Mouse (Mus musculus): Measurements from ENCODE around the gene Nfix.

Gene Nfix

DNA sequence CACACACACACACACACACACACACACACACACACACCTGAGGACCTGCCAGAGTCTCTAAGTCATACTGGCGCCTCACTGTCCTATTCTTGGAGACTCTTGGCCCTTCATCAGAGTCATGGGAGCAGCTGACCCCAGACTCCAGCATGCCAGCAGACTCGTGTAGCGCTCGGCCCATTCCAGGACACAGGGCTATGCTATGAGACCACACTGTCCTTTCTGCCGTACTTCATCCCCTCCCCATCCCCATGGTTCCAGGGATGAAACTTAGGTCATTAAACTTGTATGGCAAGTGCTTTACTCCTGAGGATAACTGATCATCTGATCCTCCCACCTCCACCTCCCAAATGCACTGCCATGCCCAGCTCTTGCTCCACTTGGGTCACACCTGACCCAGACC lies 81.7 kb downstream of the Nfix start:
- no peak for DNase-seq (ENCODE audit: low spot score in 2 of 2)

DNA sequence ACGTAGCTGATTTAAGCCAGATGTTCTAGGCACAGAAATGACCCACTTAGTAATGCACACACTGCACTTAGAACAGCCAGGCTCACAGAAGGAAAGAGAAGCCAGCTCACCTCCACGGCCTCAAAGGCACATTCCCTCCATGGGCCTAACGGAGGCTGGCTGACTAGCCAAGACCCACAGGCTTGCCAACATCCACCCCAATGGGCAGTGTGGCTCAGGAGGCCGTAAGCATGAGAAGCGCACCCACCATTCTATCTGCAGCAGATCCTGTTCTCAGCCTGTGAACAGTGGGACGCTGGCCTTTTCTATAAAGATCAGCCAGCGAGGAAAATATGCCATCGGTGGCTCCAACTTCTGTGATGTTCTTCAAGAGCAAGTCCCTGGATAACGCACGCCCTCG lies 83.4 kb downstream of the Nfix start:
- DNase-seq (ENCODE audit: low spot score in 2 of 2) = no peak

DNA sequence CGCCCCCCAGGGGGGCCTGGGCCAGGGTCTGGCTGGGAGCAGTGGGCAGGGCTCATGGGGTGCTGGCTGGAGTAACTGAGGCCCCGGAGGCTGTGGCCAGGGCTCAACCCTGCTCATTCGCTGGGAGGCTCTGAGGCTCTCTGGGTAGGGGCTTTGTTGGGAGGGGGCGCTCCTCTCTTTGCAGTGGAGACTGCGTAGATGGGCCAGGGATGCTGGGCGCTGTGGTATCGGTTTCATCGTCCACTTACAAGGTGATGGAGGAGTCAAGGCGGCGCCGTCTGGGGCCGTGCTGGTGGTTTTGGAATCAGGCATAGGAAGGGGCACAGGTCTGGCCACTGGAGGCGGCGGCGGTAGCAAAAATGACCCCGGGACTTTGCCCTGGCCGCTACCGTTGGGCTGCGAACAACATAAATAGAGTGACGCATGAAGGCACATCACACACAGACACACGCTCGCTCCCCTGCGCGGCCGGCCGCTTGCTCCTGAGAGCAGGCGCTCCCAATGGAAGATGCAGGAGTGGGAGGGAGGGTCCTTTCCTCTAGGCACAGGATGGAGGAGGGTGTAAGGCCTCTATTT lies 84.2 kb downstream of the Nfix start:
- DNase-seq (ENCODE audit: low spot score in 2 of 2) = no peak

DNA sequence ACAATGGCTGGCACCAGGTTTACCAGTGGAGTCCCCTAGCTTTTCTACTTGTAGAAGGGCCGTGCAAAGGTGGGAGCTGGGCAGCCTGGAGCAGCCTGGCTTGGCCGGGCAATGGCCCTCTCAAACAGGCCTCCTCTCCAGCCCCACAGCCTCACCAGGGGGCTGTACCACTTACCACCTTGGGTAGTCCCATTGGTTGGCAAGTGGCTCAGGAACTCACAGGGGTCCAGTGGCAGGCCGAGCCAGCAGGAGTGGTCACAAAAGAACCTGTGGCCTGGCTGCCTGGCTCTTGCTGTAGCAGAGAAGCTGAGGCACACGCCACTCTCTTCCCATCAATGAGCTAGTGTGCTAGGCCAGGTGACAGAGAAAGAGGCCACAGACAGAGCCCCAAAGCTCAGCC lies 86.0 kb downstream of the Nfix start:
- no peak for DNase-seq (ENCODE audit: low spot score in 2 of 2)

DNA sequence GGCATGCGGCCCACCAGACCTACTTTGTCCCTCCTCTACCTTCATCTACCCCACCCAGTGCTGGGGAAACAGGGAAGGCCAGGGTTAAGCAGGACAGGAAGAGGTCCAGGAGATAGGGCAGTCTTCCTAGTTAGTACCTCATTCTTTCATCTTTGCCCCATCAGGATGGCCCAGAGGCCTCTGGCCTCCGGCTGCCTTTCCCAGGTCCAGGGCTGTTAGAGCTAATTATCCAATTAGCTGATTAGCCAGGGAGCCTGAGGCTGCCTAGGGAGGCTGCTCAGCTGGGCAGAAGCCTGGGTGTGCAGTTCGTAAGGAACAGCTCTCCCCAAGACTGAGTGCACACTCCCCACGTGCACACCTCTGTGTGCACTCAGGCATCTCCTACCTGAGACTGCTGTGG lies 86.8 kb downstream of the Nfix start:
- no peak for DNase-seq (ENCODE audit: low spot score in 2 of 2)

DNA sequence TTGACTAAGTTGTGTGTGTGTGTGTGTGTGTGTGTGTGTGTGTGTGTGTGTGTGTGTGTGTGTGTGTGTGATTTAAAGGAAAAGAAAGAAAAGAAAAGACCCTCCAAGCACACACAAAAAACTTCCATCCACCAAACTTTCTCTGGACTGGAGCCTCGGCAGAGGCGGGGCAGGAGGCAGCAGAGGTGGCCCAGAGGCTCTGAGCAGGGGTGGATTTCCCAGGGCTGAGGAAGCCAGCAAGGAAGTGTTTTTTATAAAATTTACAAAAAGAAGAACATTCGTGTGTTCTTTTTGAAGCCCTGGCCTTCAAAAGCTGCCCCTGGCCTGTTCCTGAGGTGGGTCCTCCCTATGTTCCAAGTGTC lies 87.4 kb downstream of the Nfix start:
- DNase-seq (ENCODE audit: low spot score in 2 of 2) = no peak

DNA sequence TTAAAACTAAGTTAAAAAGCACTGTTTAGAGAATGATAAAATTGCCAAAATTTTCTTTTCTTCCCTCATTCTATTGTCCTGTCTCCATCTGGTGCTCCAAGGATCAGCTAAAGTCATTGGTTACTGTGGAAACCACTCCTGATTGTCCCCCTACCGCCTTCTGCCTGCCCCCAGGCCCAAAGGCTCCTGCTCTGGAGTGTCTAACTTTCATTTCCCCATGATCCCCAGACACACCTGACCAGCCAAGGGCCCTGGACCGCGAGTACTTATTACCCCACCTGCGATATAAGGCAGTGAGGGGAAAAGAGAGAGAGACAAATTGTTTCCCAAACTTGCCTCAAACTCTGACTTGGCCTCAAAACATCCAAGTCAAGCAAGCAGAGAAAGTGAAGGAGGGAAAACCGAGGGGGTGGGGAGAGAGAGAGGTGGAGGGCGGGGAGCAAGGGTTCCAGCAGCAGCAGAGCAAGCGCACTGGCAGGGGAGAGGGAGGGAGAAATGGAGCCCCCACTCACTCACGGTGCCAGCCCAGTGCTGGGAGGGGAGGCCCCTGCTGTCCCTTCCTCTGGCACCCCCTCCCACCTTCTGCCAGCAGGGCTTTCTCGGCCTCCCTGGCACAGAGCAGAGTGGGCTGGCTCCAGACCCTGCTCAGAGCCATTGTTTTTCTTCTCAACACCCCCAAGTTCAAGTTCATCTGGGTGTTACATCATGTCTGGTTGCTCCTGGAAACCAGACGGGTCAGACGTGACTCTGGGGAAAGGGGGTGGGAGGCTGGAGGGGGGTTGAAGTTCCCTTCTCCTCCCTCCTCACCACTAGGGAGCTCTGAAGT lies 88.0 kb downstream of the Nfix start:
- DNase-seq (ENCODE audit: low spot score in 2 of 2) = peak in 1 of 2 experiments; percentile 80

DNA sequence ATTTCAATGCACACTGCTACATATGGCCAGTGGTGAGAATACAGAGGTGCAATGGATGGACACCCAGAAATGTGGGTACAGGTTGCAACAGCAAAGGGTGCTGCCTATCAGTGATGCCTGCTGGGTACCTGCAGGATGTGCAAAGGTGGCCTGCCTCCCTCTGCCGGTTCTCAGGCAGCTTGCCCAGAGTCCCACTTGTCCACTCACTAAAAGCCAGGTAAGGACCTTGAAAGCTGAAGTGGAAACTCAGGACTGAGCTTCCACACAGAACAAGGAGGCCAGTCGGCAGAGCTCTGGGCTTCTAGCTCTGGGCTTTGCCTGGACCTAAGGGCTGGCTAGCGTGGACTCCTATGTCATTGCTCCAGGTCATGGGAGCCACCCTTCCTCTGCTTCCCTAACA lies 88.8 kb downstream of the Nfix start:
- no peak for DNase-seq (ENCODE audit: low spot score in 2 of 2)

DNA sequence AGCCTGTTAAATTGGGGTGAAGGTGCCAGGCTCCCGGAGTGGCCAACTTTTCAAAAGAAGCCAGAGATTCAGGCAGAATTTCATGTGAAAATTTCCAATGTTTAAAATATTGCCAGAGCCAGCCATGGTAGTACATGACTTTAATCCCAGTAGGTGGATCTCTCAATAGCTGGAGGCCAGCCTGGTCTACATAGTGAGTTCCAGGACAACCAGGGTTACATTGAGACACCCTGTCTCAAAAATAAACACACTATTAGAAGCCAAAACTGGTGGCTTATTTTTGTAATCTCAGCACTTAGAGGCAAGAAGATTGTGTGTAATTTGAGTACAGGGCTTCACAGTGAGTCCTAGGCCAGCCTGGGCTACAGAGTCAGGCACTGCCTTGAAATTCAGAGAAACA lies 90.2 kb downstream of the Nfix start:
- no peak for DNase-seq (ENCODE audit: low spot score in 2 of 2)

DNA sequence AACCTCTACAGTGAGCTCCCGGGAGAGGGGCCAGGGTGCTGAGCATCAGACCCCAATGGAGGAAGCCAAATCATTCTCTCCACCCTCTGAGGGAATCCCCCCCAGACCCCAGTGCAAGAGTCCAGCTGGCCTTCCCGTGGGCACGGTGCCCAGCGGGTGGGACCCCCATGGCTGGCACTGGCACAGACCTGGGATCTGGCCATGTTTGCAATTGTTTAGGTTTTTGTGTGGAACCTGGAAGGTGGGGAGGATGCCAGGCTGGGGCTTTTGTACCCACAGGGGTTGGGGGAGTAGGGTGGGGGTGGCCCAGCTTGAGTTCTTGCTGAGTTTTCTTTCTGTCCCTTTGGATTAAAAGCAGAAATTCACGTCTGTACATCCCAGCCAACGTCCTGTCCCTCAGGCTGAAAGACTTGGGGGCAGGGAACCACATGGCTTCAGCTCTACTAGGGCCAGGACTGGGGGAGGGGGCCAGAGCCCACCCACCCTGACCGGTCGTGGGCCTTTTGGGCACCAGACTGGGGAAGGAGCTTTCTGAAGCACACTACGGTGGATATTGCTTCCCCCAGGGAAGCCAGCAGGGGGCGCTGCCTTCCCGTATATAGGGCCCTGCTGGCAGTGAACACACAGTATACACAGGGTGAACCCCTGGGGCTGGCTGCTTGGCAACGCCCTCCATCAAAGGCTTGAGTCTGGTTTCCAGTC lies 91.2 kb downstream of the Nfix start:
- peak; percentile 76 to 92 for DNase-seq (ENCODE audit: low spot score in 2 of 2)

DNA sequence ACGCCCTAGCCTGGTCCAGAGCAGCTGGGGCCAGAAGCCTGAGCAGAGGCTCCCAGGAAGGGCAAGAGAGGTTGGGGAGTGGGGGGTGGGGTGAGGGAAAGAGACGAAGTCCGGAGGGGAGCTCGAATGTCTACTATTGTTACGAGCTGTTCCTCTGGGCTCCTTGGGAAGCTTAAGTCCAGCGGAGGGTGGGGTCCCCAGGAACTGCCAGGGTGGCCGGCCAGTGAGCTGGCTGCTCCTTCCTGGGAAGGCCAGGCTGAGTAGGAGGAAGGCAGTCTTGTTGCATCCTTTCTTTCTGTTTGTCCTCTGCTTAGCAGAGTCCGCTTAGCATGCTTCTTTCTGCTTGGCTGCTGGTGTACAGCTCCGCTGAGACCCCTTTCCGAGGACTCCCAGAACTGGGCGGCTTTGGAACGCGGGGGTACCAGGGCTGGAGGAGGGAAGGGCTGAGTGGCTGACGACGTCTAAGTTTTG lies 92.0 kb downstream of the Nfix start:
- no peak for DNase-seq (ENCODE audit: low spot score in 2 of 2)

DNA sequence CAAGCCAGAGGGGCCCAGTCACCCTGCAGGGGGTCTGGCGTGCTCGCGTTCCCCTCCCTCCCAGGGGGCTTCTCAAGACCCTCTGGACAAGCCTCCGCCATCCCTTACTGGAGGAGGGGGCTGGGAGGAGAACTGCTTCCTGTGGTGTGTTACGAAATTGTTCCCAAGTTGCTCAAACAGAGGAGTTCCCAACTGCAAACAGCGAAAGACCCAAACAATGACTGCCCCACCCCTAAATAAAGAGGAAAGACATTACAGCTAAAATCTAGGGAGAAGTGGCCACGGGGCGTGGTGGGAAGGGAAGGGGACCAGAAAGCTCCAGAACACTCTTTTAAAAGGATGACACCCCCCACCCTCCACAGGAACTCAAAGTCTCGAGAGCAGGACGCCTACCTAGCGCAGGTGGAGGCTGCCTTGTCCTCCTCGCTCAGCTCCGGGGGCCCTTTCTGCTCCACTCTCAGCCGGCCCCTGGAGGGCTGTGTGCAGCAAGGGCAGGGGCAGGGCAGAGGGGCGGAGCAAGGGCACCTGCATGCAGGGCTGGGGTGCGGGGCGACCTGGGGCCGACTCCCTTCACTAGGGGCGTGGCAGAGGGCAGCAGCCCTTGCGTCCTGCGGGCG lies 92.8 kb downstream of the Nfix start:
- DNase-seq (ENCODE audit: low spot score in 2 of 2) = peak in 1 of 2 experiments; percentile 27

DNA sequence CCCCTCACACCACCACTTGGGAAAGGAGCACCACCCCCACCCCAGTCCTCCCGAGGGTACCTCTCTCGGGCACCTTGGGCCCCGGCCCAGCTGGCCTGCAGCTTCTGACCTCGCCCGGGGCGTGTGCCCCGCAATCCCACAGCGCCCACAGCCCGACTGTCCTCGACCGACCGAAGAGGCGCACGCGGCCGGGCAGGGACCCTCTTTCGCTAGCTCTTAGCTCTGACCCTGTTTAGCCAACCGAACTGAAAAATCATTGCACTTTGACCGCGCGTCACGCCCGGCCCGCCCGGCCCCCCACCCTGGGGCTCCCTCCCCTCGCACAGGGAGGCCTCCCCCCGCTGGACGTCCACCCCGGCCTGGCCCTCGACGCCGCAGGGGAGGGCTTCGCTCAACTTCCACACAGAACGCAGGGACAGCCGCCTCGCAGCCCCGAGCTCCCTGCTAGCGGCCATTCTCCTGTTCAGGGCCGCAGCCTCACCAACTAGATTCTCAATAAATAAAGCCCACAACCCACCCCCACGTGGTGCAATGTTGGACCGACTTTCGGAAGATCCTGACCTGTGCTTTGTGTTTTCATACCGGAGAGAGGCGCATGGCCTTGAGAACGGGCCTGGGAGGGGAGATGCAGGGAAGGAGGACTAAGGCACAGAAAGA lies 93.4 kb downstream of the Nfix start:
- peak in 1 of 2 experiments; percentile 37 for DNase-seq (ENCODE audit: low spot score in 2 of 2)

DNA sequence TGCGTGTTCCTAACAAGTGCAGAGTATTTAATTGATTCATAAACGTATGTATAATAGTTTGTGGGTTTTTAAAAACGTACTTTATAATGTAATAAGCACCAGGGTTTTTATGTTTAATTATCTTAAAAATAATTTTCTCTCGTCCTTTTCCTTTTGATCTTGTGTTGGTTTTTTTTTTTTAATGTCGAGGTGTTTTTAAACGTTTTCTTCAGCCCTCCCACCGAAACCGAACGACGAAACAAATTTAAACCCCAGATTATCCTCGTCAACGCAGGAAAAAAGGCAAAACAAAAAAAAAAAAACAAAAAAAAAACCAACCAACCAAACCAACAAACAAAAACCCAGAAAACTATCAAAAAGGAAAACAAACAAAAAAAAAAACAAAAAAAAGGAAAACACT lies 94.2 kb downstream of the Nfix start:
- no peak for DNase-seq (ENCODE audit: low spot score in 2 of 2)

DNA sequence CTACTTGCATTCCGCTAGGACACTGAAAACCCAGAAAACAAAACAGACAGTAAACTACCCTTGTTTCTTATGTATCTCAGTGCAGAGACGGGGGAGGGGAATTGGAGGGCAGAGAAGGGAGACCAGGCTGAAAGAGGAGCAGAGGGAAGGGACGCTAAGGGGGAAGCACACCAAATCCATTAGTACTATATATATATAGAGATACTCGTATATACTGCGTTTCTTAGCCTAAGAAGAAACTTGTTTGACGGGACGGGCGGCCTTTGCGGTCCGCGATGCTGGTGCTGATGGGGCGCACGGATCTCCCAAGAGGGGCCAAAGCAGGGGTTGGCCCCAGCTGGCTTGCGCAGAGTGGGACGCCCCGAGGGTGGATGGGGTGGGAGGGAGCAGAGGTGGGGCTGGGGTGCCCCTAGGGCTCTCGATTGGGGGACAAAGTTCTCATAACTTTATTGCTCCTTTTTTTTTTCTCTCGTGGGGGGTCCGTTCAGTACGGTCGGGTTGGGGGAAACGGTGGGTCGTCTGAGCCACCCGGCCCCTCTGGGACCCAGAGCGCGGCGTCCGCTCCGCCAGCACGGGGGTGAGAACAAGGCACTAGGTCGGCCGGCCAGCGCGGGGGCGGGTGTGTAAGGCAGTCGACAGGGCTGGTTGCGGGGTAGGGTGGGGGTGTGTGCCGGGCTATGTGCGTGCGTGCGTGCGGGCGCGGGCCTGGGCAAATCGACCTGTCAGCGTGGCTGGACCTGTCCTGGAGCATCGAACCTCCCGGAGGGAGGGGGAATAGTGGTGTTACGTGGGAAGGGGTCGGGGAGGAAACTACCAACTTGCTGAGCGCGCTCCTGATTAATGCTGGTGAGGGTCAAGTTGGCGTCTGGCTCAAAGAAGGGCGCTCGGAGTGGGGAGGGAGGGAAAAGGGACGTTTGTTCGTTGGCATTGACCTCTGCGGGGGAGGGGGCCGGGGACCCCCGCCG lies 95.0 kb downstream of the Nfix start:
- peak in 1 of 2 experiments; percentile 44 for DNase-seq (ENCODE audit: low spot score in 2 of 2)

DNA sequence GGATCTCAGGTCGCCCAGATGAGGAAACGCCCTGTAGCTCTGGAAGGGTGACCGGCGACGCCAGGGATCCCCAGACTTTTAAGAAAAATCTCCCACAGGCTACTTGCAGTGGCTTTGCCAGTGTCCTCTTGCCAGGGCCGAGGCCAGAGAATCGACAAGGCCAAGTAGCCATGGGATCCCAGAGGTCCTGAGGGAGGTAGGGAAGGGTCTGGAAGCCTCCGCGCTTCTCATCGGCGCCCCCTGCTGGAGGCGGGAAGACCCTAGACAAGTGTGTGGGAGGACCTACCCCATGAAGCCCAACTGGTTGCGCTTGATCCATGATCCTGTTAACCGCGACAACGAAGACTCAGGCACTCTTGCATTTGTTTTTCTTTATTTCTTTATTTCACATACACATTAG lies 95.8 kb downstream of the Nfix start:
- DNase-seq (ENCODE audit: low spot score in 2 of 2) = peak; percentile 60 to 88

DNA sequence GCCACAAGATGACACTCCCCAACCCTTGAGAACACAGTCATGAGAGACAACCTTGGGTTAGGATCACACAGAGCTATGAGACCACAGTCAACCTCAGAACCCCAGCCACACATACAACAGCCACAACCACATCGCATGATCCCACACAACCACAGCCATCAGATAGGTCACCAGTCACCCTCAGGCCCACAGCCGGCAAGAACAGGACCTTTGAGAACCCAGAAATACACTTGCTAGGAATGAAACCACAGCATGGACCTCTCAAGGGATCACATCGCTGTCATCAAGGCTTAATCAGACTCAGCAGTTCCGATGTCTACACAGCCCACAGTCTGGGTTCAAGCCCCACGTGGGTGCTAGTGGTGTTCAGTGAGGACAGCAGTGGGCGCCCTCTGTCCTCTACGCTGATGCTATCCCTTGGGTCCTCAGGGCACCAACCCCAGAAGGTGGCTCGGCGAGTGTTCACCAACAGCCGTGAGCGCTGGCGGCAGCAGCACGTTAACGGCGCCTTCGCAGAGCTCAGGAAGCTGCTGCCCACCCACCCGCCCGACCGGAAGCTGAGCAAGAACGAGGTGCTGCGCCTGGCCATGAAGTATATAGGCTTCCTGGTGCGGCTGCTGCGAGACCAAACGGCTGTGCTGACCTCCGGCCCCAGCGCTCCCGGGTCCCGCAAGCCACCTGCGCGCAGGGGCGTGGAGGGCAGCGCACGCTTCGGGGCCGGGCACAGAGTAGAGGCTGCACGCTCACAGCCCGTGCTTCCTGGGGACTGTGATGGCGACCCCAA lies 96.5 kb downstream of the Nfix start:
- peak in 1 of 2 experiments; percentile 14 for DNase-seq (ENCODE audit: low spot score in 2 of 2)

DNA sequence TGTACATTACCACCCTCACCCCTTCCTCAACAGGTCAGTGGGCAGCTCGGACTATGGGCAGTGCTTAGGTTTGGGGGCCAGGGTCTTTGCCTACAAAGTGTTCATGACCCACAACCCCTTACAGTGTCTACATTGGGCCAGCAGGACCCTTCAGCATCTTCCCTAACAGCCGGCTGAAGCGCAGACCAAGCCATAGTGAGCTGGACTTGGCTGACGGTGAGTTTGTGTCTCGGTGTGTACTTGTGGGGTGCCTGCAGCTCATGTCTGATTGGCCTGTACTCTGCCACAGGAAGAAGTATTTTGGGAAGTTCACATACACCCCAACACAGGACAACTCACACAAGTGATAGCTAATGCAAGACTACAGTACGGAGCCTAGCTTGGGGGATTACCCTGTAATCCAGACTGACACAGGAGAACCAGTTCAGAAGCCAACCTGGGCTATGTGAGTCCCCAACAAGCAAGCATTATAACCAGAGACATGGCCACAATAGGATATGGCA lies 97.1 kb downstream of the Nfix start:
- DNase-seq (ENCODE audit: low spot score in 2 of 2) = no peak

DNA sequence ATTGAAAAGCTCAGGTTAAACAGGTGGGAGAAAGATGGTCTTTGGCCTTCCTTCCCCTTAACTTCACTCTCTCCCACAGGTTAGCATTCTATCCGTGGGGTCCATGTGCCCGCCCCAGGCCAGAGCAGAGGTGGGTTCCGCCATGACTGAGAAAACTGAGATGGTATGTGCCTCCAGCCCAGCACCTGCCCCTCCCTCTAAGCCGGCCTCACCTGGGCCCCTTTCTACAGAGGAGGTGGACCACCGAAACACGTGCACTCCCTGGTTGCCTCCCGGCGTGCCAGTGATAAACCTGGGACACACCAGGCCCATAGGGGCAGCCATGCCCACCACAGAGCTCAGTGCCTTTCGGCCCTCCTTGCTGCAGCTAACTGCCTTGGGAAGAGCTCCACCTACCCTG lies 97.6 kb downstream of the Nfix start:
- peak in 1 of 2 experiments; percentile 6 for DNase-seq (ENCODE audit: low spot score in 2 of 2)
